In genomic region chr8:45871587-45871986, GRCm38 (mm10) we compare ENCODE assay signal across 9 mouse cellular contexts. TPM values are rescaled to one million over a fixed set of nuclear protein-coding genes. Genes with fewer than 3 reads are reported as not detected.
DNase-seq lines count a peak whose midpoint lies in the region; ATAC-seq and TF ChIP-seq lines count a peak whose summit lies in the region.
"Not testable (repeated sequence)": the region's sequence is repeated elsewhere in the genome, so short reads cannot be mapped to it uniquely, and the experiment has no call there.
"Had no signal": no experiment of that assay in that cellular context is flagged by ENCODE, and none has a peak within 500 bp of the region (broad histone marks: within the 10 kb centered on the region; RNA-seq: fewer than 3 reads in every experiment).

No protein-coding gene starts in this region.

- TF ChIP-seq POLR2A in myocyte (IDR thresholded peaks at IDR 0.05; ENCODE audit: insufficient read length, low read depth) = not testable (repeated sequence)

- not testable (repeated sequence) for ATAC-seq in heart, embryonic 14.5 days (ENCODE audit: insufficient number of reproducible peaks, insufficient read depth, low FRiP score, low read depth); kidney, postnatal 0 days (replicated peaks; ENCODE audit: low FRiP score, low read depth)

- peak overlapping the region; percentile 49 for H3K4me3 ChIP-seq in gastrocnemius, adult 2 months
- not testable (repeated sequence) for H3K4me3 ChIP-seq in heart, embryonic 14.5 days (ENCODE audit: control insufficient read depth in 1 of 2, insufficient read depth in 1 of 2, low read depth in 1 of 2, low read length in 2 of 2); kidney, postnatal 0 days (replicated peaks; ENCODE audit: low read depth, low read length); myocyte

- WGBS in heart, embryonic 14.5 days = 64% methylated on average over 10 of the region's 11 CpGs
- WGBS in kidney, postnatal 0 days = 49% methylated on average over 11 of the region's 11 CpGs

- H3K4me2 ChIP-seq in heart, embryonic 14.5 days (ENCODE audit: low read length) = not testable (repeated sequence)
- peak overlapping the region; percentile 28 for H3K4me2 ChIP-seq in kidney, postnatal 0 days (ENCODE audit: low read length)
- peak overlapping the region; percentile 46 for H3K4me2 ChIP-seq in myocyte (ENCODE audit: low read depth)

- TF ChIP-seq CTCF in gastrocnemius, adult 2 months (IDR thresholded peaks at IDR 0.05); kidney, postnatal 0 days (IDR thresholded peaks at IDR 0.05; ENCODE audit: low read depth): not testable (repeated sequence)

- H3K9ac ChIP-seq in heart, embryonic 14.5 days (ENCODE audit: low read length); kidney, postnatal 0 days (ENCODE audit: low read depth, low read length): not testable (repeated sequence)

- H3K27ac ChIP-seq in gastrocnemius, adult 2 months = peak overlapping the region; percentile 86
- peak overlapping the region; percentile 30 to 61; a peak in 3 of 4 replicates for H3K27ac ChIP-seq in heart, embryonic 14.5 days (replicated peaks in 1 of 2; ENCODE audit: control insufficient read depth in 1 of 2, insufficient read depth in 1 of 2, low read depth in 2 of 2, low read length in 2 of 2)
- 0 out of 2 replicates have a peak overlapping the region, but pooled peaks have one; percentile 2 for H3K27ac ChIP-seq in kidney, postnatal 0 days

- H3K9me3 ChIP-seq in heart, embryonic 14.5 days (ENCODE audit: control insufficient read depth, low read length); kidney, postnatal 0 days (replicated peaks; ENCODE audit: low read length): not testable (repeated sequence)

- DNase-seq in gastrocnemius, adult 2 months = peak; percentile 45
- DNase-seq in heart, adult 8-10 months (ENCODE audit: low spot score) = peak; percentile 33
- peak; percentile 14 for DNase-seq in heart, postnatal 25 days (ENCODE audit: low spot score)
- not testable (repeated sequence) for DNase-seq in kidney, postnatal 0 days (ENCODE audit: low spot score)

- H3K4me1 ChIP-seq in heart, embryonic 14.5 days (ENCODE audit: control insufficient read depth in 2 of 2, insufficient read depth in 2 of 2, low read length in 2 of 2) = peaks cover 13 to 14% of the 10 kb centered on the region in 2 experiments; a peak in 3 of 4 replicates
- H3K4me1 ChIP-seq in kidney, postnatal 0 days (replicated peaks; ENCODE audit: insufficient read depth, low read length) = not testable (repeated sequence)

- not testable (repeated sequence) for H3K36me3 ChIP-seq in heart, embryonic 14.5 days (ENCODE audit: control insufficient read depth, insufficient read depth, low read length); kidney, postnatal 0 days (ENCODE audit: insufficient read depth, low read length); myocyte (ENCODE audit: control insufficient read depth, insufficient read depth)

- H3ac ChIP-seq in myocyte (ENCODE audit: control insufficient read depth, insufficient read length) = not testable (repeated sequence)

- not testable (repeated sequence) for H3K79me2 ChIP-seq in myocyte (ENCODE audit: control insufficient read depth, insufficient read depth)

- not testable (repeated sequence) for H3K27me3 ChIP-seq in heart, embryonic 14.5 days (ENCODE audit: control insufficient read depth, insufficient read depth, low read length); kidney, postnatal 0 days (ENCODE audit: insufficient read depth, low read length); myocyte (ENCODE audit: control insufficient read depth, insufficient read depth, insufficient read length)

- intact Hi-C loops in gastrocnemius, adult 2 months (cut with DNase I); heart, postnatal 25 days (cut with DNase I): not testable (repeated sequence)

RNA-seq across cellular contexts. Expression of gene Pdlim3, which starts 13.7 kb away (rescaled TPM):
- total RNA-seq in gastrocnemius, adult 2 months (2021) = 100 to 1,000 TPM; 516 to 675 TPM
- total RNA-seq in heart, adult 8-10 months (2022) = 10 to 100 TPM; 23.9 to 33.3 (median 28.1) TPM
- polyA plus RNA-seq in heart, embryonic 14.5 days (2014; fragmentation: Nextera tagmentation; extraction: Ambion mirVana) = 188 and 196 TPM in 2 replicates
- total RNA-seq in heart, postnatal 25 days (2021) = 10 to 100 TPM; 27.1 to 35.6 TPM
- 23.7 and 26.1 TPM in 2 replicates for polyA plus RNA-seq in kidney, postnatal 0 days (2015; fragmentation: Nextera tagmentation; extraction: Ambion mirVana)
- polyA plus RNA-seq in myocyte (2012; fragmentation: generic; extraction: Trizol) = 77.7 TPM
- total RNA-seq: megakaryocyte, adult 5-6 weeks had no signal
- polyA plus RNA-seq: G1E; inflammation-experienced regulatory T-cells, adult 6 months had no signal

Comparison
In these comparisons a context has a peak if more than half of its experiments do, and no peak if none do; other contexts are left out.
1. H3K27ac ChIP-seq: peak in every context shown above with its lines; median percentile 86 in gastrocnemius, adult 2 months; 46 in heart, embryonic 14.5 days; 2 in kidney, postnatal 0 days.
2. RNA of gene Pdlim3, which starts 13.7 kb away (total RNA-seq): 516 to 675 TPM in gastrocnemius, adult 2 months; 27.1 to 35.6 TPM in heart, postnatal 25 days and 23.9 to 33.3 TPM in heart, adult 8-10 months; every median in the first group is over 10 times any median in the second.